Mouse (Mus musculus): Measurements from ENCODE around the gene Ifitm10. TPM values are rescaled to one million over a fixed set of nuclear protein-coding genes. Genes with fewer than 3 reads are reported as not detected.
"Not testable (repeated sequence)": the region's sequence is repeated elsewhere in the genome, so short reads cannot be mapped to it uniquely, and the experiment has no call there.

The Ifitm10 gene
- total RNA-seq, 4 experiments from 2014 or later, result 1.6 to 2.4 (median 2.1) TPM

GRCm38 (mm10) chr7:142323396-142324117 is 50.0 kb downstream of the Ifitm10 start:
- DNase-seq (ENCODE audit: low spot score in 2 of 2), result no peak

GRCm38 (mm10) chr7:142322641-142323040 is 50.9 kb downstream of the Ifitm10 start:
- DNase-seq (ENCODE audit: low spot score in 2 of 2), result no peak

GRCm38 (mm10) chr7:142321637-142322306 is 51.8 kb downstream of the Ifitm10 start:
- DNase-seq (ENCODE audit: low spot score in 2 of 2), result not testable (repeated sequence)

- DNase-seq (ENCODE audit: low spot score in 2 of 2), result no peak
These were observed 52.6 kb downstream of the Ifitm10 start for GRCm38 (mm10) chr7:142320906-142321305.

- DNase-seq (ENCODE audit: low spot score in 2 of 2), result no peak
These were observed 54.4 kb downstream of the Ifitm10 start for GRCm38 (mm10) chr7:142319124-142319523.

- DNase-seq (ENCODE audit: low spot score in 2 of 2), result no peak
These were observed 56.3 kb downstream of the Ifitm10 start for GRCm38 (mm10) chr7:142317216-142317615.

- DNase-seq (ENCODE audit: low spot score in 2 of 2), result no peak
These were observed 57.0 kb downstream of the Ifitm10 start for GRCm38 (mm10) chr7:142316558-142316957.

- DNase-seq (ENCODE audit: low spot score in 2 of 2), result no peak
These were observed 58.8 kb downstream of the Ifitm10 start for GRCm38 (mm10) chr7:142314600-142315285.

- DNase-seq (ENCODE audit: low spot score in 2 of 2), result not testable (repeated sequence)
These were observed 69.6 kb downstream of the Ifitm10 start for GRCm38 (mm10) chr7:142303929-142304328.

GRCm38 (mm10) chr7:142303249-142303648 is 70.3 kb downstream of the Ifitm10 start, which contains the start of gene Krtap5-4:
TSS of gene Krtap5-4 (plus strand) at chr7:142303549.
- no peak for DNase-seq (ENCODE audit: low spot score in 2 of 2)

GRCm38 (mm10) chr7:142297018-142297417 is 76.5 kb downstream of the Ifitm10 start, which contains the start of gene Krtap5-1:
TSS of gene Krtap5-1 (minus strand) at chr7:142297118.
- DNase-seq (ENCODE audit: low spot score in 2 of 2), result not testable (repeated sequence)

GRCm38 (mm10) chr7:142296108-142296507 is 77.4 kb downstream of the Ifitm10 start:
- DNase-seq (ENCODE audit: low spot score in 2 of 2), result not testable (repeated sequence)

GRCm38 (mm10) chr7:142295418-142295817 is 78.1 kb downstream of the Ifitm10 start:
- DNase-seq (ENCODE audit: low spot score in 2 of 2), result no peak

GRCm38 (mm10) chr7:142293851-142294250 is 79.7 kb downstream of the Ifitm10 start:
- not testable (repeated sequence) for DNase-seq (ENCODE audit: low spot score in 2 of 2)

- not testable (repeated sequence) for DNase-seq (ENCODE audit: low spot score in 2 of 2)
These were observed 87.5 kb downstream of the Ifitm10 start for GRCm38 (mm10) chr7:142285910-142286612.

GRCm38 (mm10) chr7:142285130-142285835 is 88.3 kb downstream of the Ifitm10 start:
- DNase-seq (ENCODE audit: low spot score in 2 of 2), result peak in 1 of 2 experiments; percentile 15

GRCm38 (mm10) chr7:142284615-142285080 is 88.9 kb downstream of the Ifitm10 start:
- peak; percentile 84 for DNase-seq (ENCODE audit: low spot score in 2 of 2)

GRCm38 (mm10) chr7:142284023-142284591 is 89.4 kb downstream of the Ifitm10 start:
- DNase-seq (ENCODE audit: low spot score in 2 of 2), result peak; percentile 23 to 33

GRCm38 (mm10) chr7:142282847-142283246 is 90.7 kb downstream of the Ifitm10 start:
- DNase-seq (ENCODE audit: low spot score in 2 of 2), result not testable (repeated sequence)

GRCm38 (mm10) chr7:142279291-142279690 is 94.3 kb downstream of the Ifitm10 start:
- DNase-seq (ENCODE audit: low spot score in 2 of 2), result not testable (repeated sequence)

Data from gastrocnemius, adult 8-10 months (tissue).